Mouse (Mus musculus) ES-Bruce4 (cell line): ENCODE measurements around the gene Sstr4.

Experiments used
- EP300 ChIP-seq: IDR thresholded peaks from 2 replicates; pipeline ENCODE4 v1.6.1; 2011; ENCODE audit warnings: low read depth, low read length; ENCODE audit not compliant: insufficient read depth
- POLR2A ChIP-seq: IDR thresholded peaks from one replicate; pipeline ENCODE4 v1.8.1; 2011; ENCODE audit warnings: low read length; ENCODE audit not compliant: insufficient read depth

GRCm38 (mm10) chr2:148428523-148428922 lies 33.4 kb downstream of the Sstr4 start:
- no peak for TF ChIP-seq POLR2A
- TF ChIP-seq EP300 = no peak
